Mouse (Mus musculus) thymus, adult 2 months (tissue): Measurements from ENCODE around the gene Zswim1.

Experiments used
- CTCF ChIP-seq: fragments of 200-500 bp; IDR thresholded peaks from 2 replicates; pipeline ENCODE4 v1.5.1; 2012; ENCODE audit warnings: mild to moderate bottlenecking, control low read depth, low read length, moderate library complexity, borderline replicate concordance; ENCODE audit not compliant: control insufficient read depth, poor library complexity, insufficient read depth; ENCODE audit errors: extremely low read depth
- POLR2A ChIP-seq: fragments of 200-500 bp; IDR thresholded peaks from 2 replicates; pipeline ENCODE4 v1.6.1; 2012; ENCODE audit warnings: mild to moderate bottlenecking, low read length, control low read depth, moderate library complexity; ENCODE audit not compliant: control insufficient read depth, poor library complexity, insufficient read depth; ENCODE audit errors: extremely low read depth

DNA sequence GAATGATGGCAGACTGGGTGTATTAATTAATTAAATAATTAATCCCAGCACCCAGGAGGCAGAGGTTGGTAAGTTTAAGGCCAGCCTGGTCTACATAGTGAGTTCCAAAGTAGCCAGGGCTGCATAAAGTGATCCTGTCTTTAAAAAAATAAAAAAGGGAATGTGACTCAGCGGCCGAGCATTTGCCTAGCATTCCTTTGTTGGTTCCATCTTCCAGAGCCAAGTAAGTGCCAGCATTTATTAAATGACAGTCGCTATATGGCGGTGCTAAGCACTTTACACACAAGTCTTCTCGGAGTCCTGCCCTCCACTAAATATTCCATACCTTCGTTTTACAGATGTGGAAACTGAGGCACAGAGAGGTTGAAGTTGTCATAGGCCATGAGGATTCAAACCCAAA is 46.4 kb upstream of the Zswim1 start:
- no peak for TF ChIP-seq POLR2A
- TF ChIP-seq CTCF = no peak
